Mouse (Mus musculus) T-helper 1 cell (primary cell): ENCODE data around the gene Panx1.

Source experiments
- in situ Hi-C: fragments of 300-600 bp; cut with MboI, MseI; formaldehyde crosslinking; loops from one replicate; pipeline ENCODE4 v1.15.1; 2025; ENCODE audit warnings: high pct_unique_total_duplicates

Gene Panx1

GRCm38 (mm10) chr9:15045084-15045669 lies at the start of gene Panx1:
Gene Panx1, minus strand, starts transcription at chr9:15045478.
- in situ Hi-C loops: no loop called here

- in situ Hi-C loops: loop anchor here (5.0 kb wide), 1 partner anchor 34 kb away; no protein-coding TSS in a partner anchor
Measured at GRCm38 (mm10) chr9:15068686-15069295, 23.5 kb upstream of the Panx1 start.

- in situ Hi-C loops: loop anchor here (5.0 kb wide), 1 partner anchor 34 kb away; no protein-coding TSS in a partner anchor
Measured at GRCm38 (mm10) chr9:15067995-15068685, 22.9 kb upstream of the Panx1 start.

GRCm38 (mm10) chr9:15064176-15064575 lies 18.9 kb upstream of the Panx1 start:
- in situ Hi-C loops: no loop called here

- in situ Hi-C loops: no loop called here
Measured at GRCm38 (mm10) chr9:15060847-15061246, 15.6 kb upstream of the Panx1 start.

GRCm38 (mm10) chr9:15060026-15060425 lies 14.7 kb upstream of the Panx1 start:
- in situ Hi-C loops: no loop called here

- in situ Hi-C loops: no loop called here
Measured at GRCm38 (mm10) chr9:15045740-15046139, 462 bp upstream of the Panx1 start.

- in situ Hi-C loops: loop anchor here (5.0 kb wide), 1 partner anchor 243 kb away; no protein-coding TSS in a partner anchor
Measured at GRCm38 (mm10) chr9:15044391-15045083, 741 bp downstream of the Panx1 start.

- in situ Hi-C loops: loop anchor here (5.0 kb wide), 1 partner anchor 246 kb away; no protein-coding TSS in a partner anchor
Measured at GRCm38 (mm10) chr9:15041556-15041955, 3.7 kb downstream of the Panx1 start.

- in situ Hi-C loops: loop anchor here (5.0 kb wide), 1 partner anchor 247 kb away; no protein-coding TSS in a partner anchor
Measured at GRCm38 (mm10) chr9:15039848-15040247, 5.4 kb downstream of the Panx1 start.

GRCm38 (mm10) chr9:15037704-15038103 lies 7.6 kb downstream of the Panx1 start:
- in situ Hi-C loops: no loop called here

GRCm38 (mm10) chr9:15037237-15037636 lies 8.0 kb downstream of the Panx1 start:
- in situ Hi-C loops: no loop called here

- in situ Hi-C loops: no loop called here
Measured at GRCm38 (mm10) chr9:15036807-15037206, 8.5 kb downstream of the Panx1 start.

- in situ Hi-C loops: no loop called here
Measured at GRCm38 (mm10) chr9:15036405-15036804, 8.9 kb downstream of the Panx1 start.

- in situ Hi-C loops: no loop called here
Measured at GRCm38 (mm10) chr9:15035979-15036378, 9.3 kb downstream of the Panx1 start.

- in situ Hi-C loops: loop anchor here (5.0 kb wide), 1 partner anchor 73 kb away; no protein-coding TSS in a partner anchor
Measured at GRCm38 (mm10) chr9:15034546-15035273, 10.6 kb downstream of the Panx1 start.

- in situ Hi-C loops: loop anchor here (5.0 kb wide), 1 partner anchor 74 kb away; no protein-coding TSS in a partner anchor
Measured at GRCm38 (mm10) chr9:15033568-15034160, 11.6 kb downstream of the Panx1 start.

GRCm38 (mm10) chr9:15032797-15033196 lies 12.5 kb downstream of the Panx1 start:
- in situ Hi-C loops: loop anchor here (5.0 kb wide), 1 partner anchor 75 kb away; no protein-coding TSS in a partner anchor

GRCm38 (mm10) chr9:15030771-15031170 lies 14.5 kb downstream of the Panx1 start:
- in situ Hi-C loops: loop anchor here (5.0 kb wide), 1 partner anchor 77 kb away; no protein-coding TSS in a partner anchor

GRCm38 (mm10) chr9:15029025-15029727 lies 16.1 kb downstream of the Panx1 start:
- in situ Hi-C loops: no loop called here
